Mouse (Mus musculus): ENCODE results near the gene Map7.

Map7 gene

DNA sequence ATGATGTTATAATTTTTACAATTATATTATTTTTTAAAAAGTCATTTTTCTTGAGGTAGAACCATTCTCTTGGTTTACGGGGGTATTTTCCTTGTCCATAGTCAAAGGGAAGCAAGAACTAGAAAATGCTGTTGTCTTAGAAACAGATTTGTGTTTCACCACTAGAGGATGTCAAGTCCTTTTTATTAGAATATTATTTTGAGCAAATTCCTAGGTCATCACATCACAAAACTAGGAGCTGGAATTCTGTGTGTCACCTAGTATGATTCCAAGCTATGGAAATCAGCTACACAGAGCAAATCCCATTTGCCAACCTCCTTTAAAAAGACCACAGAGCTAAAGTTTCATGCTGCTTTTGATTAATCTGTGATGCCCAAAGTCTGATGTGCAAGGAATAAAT, 3.9 kb downstream of the Map7 start:
- DNase-seq (ENCODE audit: low read depth in 2 of 2, low spot score in 2 of 2), result no peak

DNA sequence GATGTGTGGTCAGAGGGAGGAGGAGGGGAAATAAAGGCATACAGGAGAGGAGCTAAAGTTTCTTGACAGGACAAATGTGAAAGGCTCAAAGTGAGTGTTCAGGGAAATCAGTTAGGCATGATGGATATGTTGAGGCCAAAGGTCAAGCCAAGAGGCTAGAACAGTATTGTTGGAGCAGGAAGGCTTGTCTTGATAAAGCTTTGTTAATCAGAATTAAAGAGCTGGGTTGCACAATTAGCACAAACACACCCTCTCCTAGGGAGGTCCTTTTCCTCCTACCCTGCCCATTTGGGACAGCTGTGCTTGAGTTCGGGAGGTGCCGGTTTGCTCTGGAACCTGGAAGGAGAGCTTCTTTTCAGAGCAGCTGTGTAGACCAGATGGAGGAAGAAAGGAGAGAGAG, 5.2 kb downstream of the Map7 start:
- DNase-seq (ENCODE audit: low read depth in 2 of 2, low spot score in 2 of 2), result no peak

GRCm38 (mm10) chr10:20155401-20155800, 7.1 kb downstream of the Map7 start:
- no peak for DNase-seq (ENCODE audit: low read depth in 2 of 2, low spot score in 2 of 2)

DNA sequence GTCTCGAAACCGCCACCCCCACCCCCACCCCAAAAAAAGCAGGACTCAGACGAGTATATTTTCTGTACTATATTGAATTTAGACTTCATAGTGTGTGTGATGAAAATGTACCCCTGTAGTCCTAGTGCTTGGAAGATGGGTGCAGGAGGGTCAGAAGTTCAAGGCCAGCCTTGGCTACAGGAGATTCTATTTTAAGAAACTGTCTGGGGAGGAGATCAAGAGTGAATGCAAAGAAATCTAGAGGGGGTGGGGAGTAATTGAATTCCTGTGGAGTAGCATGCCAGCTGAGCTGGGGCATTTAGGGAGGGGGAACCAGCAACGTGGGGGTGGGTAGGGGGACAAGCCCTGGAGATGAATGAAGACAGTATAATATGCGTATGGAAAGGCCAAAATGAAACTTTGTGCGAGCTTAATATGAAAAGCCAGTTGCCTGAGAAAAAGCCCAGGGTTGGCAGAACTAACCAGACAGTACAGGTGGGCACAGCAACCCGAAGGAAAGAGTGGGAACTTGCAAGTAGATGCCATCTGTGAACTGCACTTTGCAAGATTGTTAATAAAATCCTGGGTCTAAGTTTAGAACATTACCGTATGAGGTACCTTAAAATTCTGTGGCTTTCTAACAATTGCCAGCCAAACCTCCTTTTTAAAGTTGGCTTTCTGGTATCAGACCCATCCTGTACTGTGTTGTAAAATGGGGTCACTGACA, 8.9 kb downstream of the Map7 start:
- DNase-seq (ENCODE audit: low read depth in 2 of 2, low spot score in 2 of 2), result no peak

GRCm38 (mm10) chr10:20158756-20159155, 10.5 kb downstream of the Map7 start:
- DNase-seq (ENCODE audit: low read depth in 2 of 2, low spot score in 2 of 2), result no peak

- no peak for DNase-seq (ENCODE audit: low read depth in 2 of 2, low spot score in 2 of 2)
Measured at GRCm38 (mm10) chr10:20159308-20159707, 11.0 kb downstream of the Map7 start.

GRCm38 (mm10) chr10:20160914-20161313, 12.6 kb downstream of the Map7 start:
- no peak for DNase-seq (ENCODE audit: low read depth in 2 of 2, low spot score in 2 of 2)

GRCm38 (mm10) chr10:20164810-20165209, 16.5 kb downstream of the Map7 start:
- no peak for DNase-seq (ENCODE audit: low read depth in 2 of 2, low spot score in 2 of 2)

- no peak for DNase-seq (ENCODE audit: low read depth in 2 of 2, low spot score in 2 of 2)
Measured at GRCm38 (mm10) chr10:20166797-20167196, 18.5 kb downstream of the Map7 start.

- no peak for DNase-seq (ENCODE audit: low read depth in 2 of 2, low spot score in 2 of 2)
Measured at GRCm38 (mm10) chr10:20167467-20167866, 19.2 kb downstream of the Map7 start.

DNA sequence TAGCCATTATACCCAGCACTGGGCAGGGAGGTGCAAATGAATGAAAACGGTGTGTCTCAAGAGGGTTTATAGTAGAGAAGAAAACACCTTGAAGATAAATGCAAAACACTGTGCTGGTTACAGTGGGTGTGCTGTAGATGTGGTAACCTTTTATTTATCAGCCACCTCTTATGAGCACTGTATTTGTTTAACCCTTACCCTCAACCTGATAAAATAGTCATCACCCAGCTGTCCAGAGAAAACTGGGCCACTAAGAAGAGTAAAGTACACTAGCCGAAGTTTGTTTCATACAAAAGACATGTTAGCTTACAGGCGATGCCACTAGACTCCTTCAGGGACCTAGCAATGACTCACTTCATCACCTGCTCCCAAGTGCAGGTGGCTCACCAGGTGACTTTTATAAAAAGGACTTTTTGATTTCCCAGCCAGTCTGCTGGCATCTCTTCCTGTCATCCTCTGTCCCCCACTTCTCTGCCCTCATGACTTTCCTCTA, 21.0 kb downstream of the Map7 start:
- no peak for DNase-seq (ENCODE audit: low read depth in 2 of 2, low spot score in 2 of 2)

GRCm38 (mm10) chr10:20169927-20170604, 21.8 kb downstream of the Map7 start:
- no peak for DNase-seq (ENCODE audit: low read depth in 2 of 2, low spot score in 2 of 2)

DNA sequence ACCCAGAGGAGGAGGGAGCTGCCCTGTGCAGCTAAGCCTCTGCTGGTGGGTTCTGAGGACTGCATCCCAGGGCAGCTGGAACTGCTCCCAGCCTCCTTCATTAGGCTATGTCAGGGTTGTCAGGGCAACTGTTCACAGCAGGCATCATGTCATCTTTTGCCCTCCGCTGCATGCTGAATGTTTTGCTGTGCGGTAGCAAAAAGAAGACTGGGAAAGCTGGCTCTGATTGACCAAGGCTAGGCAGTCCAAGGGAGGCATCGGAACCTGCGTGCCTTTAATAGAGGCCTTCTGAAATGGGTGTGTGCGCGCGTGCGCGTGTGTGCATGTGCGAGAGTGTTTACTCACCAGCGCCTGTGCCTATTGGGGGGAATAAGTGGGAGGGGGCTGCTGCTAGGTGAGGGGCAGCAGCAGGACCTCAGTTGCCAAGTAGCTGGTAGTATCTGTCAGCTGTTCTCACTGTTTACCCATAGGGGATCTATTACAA, 22.4 kb downstream of the Map7 start:
- no peak for DNase-seq (ENCODE audit: low read depth in 2 of 2, low spot score in 2 of 2)

- no peak for DNase-seq (ENCODE audit: low read depth in 2 of 2, low spot score in 2 of 2)
Measured at GRCm38 (mm10) chr10:20171209-20171608, 22.9 kb downstream of the Map7 start.

DNA sequence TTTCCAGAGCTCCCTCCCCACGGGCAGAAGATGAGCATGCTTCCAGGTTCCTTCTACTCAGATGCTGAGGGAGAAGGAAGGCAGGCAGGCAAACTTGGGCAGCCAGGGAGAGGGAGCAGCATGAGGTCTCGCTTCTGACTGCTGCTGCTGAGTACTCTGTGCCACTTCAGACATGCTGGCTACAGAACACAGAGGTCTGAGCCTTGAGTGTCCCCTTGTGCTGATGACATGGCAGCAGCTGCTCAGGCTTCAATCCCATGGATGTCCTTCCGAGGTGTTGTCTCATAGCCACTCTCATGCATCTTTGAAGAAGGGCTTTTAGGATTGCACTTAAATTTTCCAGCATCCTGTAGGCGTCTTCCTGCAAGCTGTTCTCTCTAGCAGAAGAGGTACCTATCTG, 23.5 kb downstream of the Map7 start:
- no peak for DNase-seq (ENCODE audit: low read depth in 2 of 2, low spot score in 2 of 2)

GRCm38 (mm10) chr10:20173733-20174132, 25.5 kb downstream of the Map7 start:
- no peak for DNase-seq (ENCODE audit: low read depth in 2 of 2, low spot score in 2 of 2)

GRCm38 (mm10) chr10:20176054-20176453, 27.8 kb downstream of the Map7 start:
- no peak for DNase-seq (ENCODE audit: low read depth in 2 of 2, low spot score in 2 of 2)

DNA sequence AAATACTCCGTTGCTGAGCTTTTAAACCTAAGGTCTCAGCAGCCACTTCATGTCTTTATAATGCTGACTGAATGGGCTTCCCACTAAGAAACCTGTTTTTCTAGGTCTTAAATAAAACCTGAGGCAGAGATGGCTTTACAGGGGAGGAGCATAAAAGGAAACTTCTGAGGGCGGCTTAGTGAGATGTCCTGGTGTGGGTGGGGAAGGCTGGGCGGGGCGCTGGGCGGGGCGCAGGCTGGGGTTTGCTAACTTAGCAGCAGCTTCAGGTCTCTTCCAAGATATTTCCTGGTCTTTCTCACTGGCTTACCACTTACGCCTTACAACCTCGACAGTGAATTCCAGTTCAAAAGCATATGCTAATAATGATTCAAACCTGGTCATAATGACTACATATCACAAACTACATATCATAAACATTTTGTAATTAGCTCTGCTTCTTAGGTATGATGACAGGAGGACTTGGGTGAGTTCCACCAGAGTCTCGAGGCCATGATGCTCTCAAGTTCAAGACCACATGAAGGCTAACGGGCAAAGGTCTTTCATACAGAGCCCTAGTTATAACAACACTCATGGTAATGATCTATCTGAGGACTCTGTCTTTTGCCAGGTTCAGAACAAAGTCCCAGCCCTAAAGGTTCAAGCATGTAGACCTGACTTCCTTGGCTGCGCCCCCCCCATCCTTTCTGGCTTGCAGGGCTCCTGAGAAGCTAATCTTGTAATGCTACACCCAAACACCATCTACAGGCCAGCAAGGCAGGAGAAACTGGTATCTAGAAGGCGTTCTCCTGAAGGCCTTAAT, 30.7 kb downstream of the Map7 start:
- DNase-seq (ENCODE audit: low read depth in 2 of 2, low spot score in 2 of 2), result no peak

- no peak for DNase-seq (ENCODE audit: low read depth in 2 of 2, low spot score in 2 of 2)
Measured at GRCm38 (mm10) chr10:20181198-20181597, 32.9 kb downstream of the Map7 start.

GRCm38 (mm10) chr10:20181680-20182399, 33.6 kb downstream of the Map7 start:
- DNase-seq (ENCODE audit: low read depth in 2 of 2, low spot score in 2 of 2), result no peak

DNA sequence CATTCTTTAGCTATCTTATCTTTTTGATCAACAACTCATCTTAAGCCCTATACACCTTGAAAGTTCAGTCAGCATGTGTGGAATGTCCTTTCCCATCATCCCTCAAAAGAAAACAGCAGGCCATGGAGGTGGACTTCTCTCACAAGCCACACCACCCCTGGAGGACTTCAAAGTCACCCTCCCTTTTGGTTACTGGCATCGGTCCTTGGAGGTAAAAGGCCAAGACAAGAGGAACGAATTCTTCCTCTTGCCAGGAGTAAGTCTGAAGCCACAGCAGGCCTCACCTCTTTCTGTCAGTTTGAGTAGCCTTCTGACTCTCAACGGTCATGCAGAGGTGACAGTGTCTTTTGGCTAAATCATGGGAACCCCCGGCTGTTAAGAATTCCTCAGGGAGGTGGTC, 36.1 kb downstream of the Map7 start:
- no peak for DNase-seq (ENCODE audit: low read depth in 2 of 2, low spot score in 2 of 2)

All from CD8-positive naive resting alpha-beta T cell, adult 2 months (primary cell).